Mouse (Mus musculus) bone marrow, adult 2 months (tissue): ENCODE results near the gene Mfsd2a.

Experiments
- CTCF ChIP-seq: fragments of 200-500 bp; IDR thresholded peaks from 2 replicates; pipeline ENCODE4 v1.5.1; 2011; ENCODE audit warnings: low read length, control low read depth; ENCODE audit not compliant: control insufficient read depth, insufficient read depth
- POLR2A ChIP-seq: fragments of 200-500 bp; IDR thresholded peaks from 2 replicates; pipeline ENCODE4 v1.6.1; 2011; ENCODE audit warnings: low read depth, mild to moderate bottlenecking, control low read depth, low read length, borderline replicate concordance; ENCODE audit not compliant: control insufficient read depth

DNA sequence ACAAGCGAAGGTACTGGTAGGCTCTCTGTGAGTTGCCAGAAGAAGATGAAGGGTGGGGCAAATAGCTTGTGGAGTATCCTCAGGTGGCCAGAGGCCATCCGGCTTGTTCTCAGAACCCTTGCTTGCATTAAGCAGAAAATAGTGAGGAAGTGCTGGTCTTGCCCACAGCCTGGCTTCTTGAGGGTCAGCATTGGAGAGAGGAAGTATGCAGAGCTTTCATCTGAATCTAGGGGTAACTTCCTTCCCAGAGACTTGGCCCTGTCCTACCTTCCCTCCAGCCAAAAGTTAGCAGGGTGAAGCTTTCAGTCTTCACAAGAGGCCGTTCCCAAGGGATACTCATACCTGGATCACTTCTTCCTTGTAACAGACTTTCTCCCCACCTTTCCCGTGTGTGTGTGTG, 10.7 kb upstream of the Mfsd2a start:
- TF ChIP-seq POLR2A (no peak), CTCF (no peak)
